Mouse (Mus musculus) lung, embryonic 14.5 days (tissue): ENCODE results near the gene Aldh9a1. TPM values are rescaled to one million over a fixed set of nuclear protein-coding genes. Genes with fewer than 3 reads are reported as not detected.

ENCODE experiments used
- ATAC-seq: fragments of 200-750 bp; cut with Nextera tagmentation; 2 replicates; pipeline ENCODE4 v1.8.0; 2017; ENCODE audit warnings: mild to moderate bottlenecking, moderate TSS enrichment, moderate library complexity; ENCODE audit not compliant: insufficient read depth
- DNase-seq: peaks from one replicate; pipeline ENCODE4 v3.0.0-alpha.2; 2015
- H3K27ac ChIP-seq: fragments of 300-500 bp; sonication (generic); 2 replicates; pipeline ENCODE4 v1.5.1; 2014; ENCODE audit warnings: low read depth, mild to moderate bottlenecking, moderate library complexity
- H3K27me3 ChIP-seq: fragments of 300-500 bp; sonication (generic); 2 replicates; pipeline ENCODE4 v1.6.1; 2014; ENCODE audit warnings: low read length, control low read depth; ENCODE audit not compliant: insufficient read depth
- H3K36me3 ChIP-seq: fragments of 300-500 bp; sonication (generic); 2 replicates; pipeline ENCODE4 v1.6.1; 2014; ENCODE audit warnings: control low read depth; ENCODE audit not compliant: insufficient read depth
- H3K4me1 ChIP-seq: fragments of 300-500 bp; sonication (generic); 2 replicates; pipeline ENCODE4 v1.6.1; 2014; ENCODE audit warnings: antibody characterized with exemption, control low read depth; ENCODE audit not compliant: insufficient read depth
- H3K4me2 ChIP-seq: fragments of 300-500 bp; sonication (generic); 2 replicates; pipeline ENCODE4 v1.6.1; 2014; ENCODE audit warnings: mild to moderate bottlenecking
- H3K4me3 ChIP-seq: fragments of 300-500 bp; sonication (generic); 2 replicates; pipeline ENCODE4 v1.5.1; 2014; ENCODE audit warnings: low read depth, low read length
- H3K9ac ChIP-seq: fragments of 300-500 bp; sonication (generic); 2 replicates; pipeline ENCODE4 v1.6.1; 2014
- H3K9me3 ChIP-seq: fragments of 300-500 bp; sonication (generic); 2 replicates; pipeline ENCODE4 v1.6.1; 2016; ENCODE audit warnings: low read depth, low read length, control low read depth
- CTCF ChIP-seq: IDR thresholded peaks from 2 replicates; pipeline ENCODE4 v1.5.1; 2016; ENCODE audit warnings: antibody characterized with exemption, low read depth
- WGBS: fragments of 180-500 bp; shearing (Covaris S2); extraction: QIAGEN DNeasy Blood & Tissue Kit; methylation state at CpG from one replicate; pipeline ENCODE4 v1.1.7; 2014; 5-methylcytosine and 5-hydroxymethylcytosine counted together
- microRNA-seq: library from miRNA; unstranded; fragments of <30 nt; microRNA quantifications from one replicate; pipeline ENCODE4, GENCODE M21; 2016; ENCODE audit warnings: borderline number of aligned reads
- polyA plus RNA-seq: library from polyadenylated mRNA; unstranded; fragments of >200 nt; fragmentation: Nextera tagmentation; extraction: Ambion mirVana; gene quantifications from 2 replicates; pipeline ENCODE4 v1.2.1, GENCODE M21; 2014

The Aldh9a1 gene
- polyA plus RNA-seq, 1 experiment from 2014 or later, result 46.2 TPM

DNA sequence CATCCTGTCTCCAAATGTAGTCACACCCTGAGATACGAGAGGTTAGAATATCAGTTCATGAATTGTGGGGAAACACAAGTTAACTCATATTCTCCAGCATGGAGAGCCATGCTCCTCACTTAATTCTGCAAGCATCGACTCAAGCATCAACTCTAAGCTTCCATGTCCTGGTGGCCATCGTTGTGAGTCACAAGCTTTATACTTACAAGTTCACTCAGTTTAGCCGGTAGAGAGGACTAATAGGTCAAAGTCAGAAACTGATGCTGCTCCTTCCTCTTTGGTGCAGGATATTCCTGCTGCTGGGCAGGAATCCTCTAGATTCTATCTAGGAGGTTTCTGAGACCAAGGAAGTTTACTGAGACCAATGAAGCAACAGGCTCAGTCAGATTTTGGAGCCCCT lies 55.4 kb downstream of the Aldh9a1 start:
- H3K9ac ChIP-seq, result no peak overlapping the region
- DNase-seq, result no peak
- no peak overlapping the region for H3K27ac ChIP-seq
- no peaks in the 10 kb centered on the region for H3K36me3 ChIP-seq
- TF ChIP-seq CTCF, result no peak
- ATAC-seq, result no peak
- no peaks in the 10 kb centered on the region for H3K4me1 ChIP-seq
- 0 out of 2 replicates have a peak, but pooled peaks cover 4% of the 10 kb centered on the region for H3K27me3 ChIP-seq
- no peak overlapping the region for H3K4me3 ChIP-seq
- H3K9me3 ChIP-seq, result no peaks in the 10 kb centered on the region
- WGBS, result 77% methylated on average over 4 of the region's 4 CpGs
- H3K4me2 ChIP-seq, result no peak overlapping the region

GRCm38 (mm10) chr1:167409601-167410000 lies 59.8 kb downstream of the Aldh9a1 start:
- Histone ChIP-seq H3K9ac (no peak overlapping the region), H3K27me3 (0 out of 2 replicates have a peak, but pooled peaks cover 4% of the 10 kb centered on the region), H3K4me1 (no peaks in the 10 kb centered on the region), H3K36me3 (no peaks in the 10 kb centered on the region), H3K9me3 (no peaks in the 10 kb centered on the region), H3K4me2 (no peak overlapping the region), H3K4me3 (no peak overlapping the region), H3K27ac (no peak overlapping the region)
- ATAC-seq, result no peak
- DNase-seq, result no peak
- no peak for TF ChIP-seq CTCF
- WGBS, result 75% methylated on average over 4 of the region's 4 CpGs

DNA sequence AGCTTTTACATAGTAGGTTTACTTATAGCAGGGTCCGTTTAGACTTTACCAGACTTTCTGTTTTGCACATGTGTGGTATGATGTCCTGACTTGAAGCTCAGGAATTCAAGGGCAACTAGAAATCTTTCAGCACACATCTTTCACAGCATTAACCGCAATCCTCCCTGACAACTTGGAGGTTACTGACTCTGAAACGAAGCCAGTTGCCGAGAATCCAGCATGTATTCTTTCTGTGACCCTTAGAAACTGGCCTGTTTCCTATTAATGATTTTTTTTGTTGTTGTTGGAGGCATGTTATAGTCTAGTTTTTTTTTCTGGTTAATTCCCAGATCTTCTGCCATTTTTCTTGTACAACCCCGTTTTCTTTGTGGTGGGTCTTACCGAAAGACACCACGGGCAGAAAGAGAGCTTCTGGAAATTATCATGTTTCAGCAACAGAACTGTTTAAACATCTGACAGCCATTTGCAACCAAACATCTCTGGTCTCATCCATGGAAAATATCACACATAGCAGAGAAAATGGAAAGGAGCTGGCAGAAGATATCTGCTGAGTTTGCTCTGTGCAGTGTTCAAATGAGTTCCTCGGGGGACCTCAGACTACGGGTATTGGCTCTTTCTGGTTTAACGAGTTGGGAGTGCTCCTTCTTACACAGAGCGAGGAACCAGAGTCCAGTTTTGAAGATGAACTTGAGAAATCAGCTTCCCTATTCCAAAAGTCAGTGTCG lies 62.4 kb downstream of the Aldh9a1 start:
- Histone ChIP-seq H3K36me3 (no peaks in the 10 kb centered on the region), H3K27ac (no peak overlapping the region), H3K9me3 (no peaks in the 10 kb centered on the region), H3K4me2 (no peak overlapping the region), H3K27me3 (0 out of 2 replicates have a peak, but pooled peaks cover 4% of the 10 kb centered on the region), H3K4me1 (no peaks in the 10 kb centered on the region), H3K4me3 (no peak overlapping the region), H3K9ac (no peak overlapping the region)
- DNase-seq (no peak), ATAC-seq (no peak)
- no peak for TF ChIP-seq CTCF
- WGBS, result 62% methylated on average over 12 of the region's 12 CpGs

GRCm38 (mm10) chr1:167414846-167415245 lies 65.1 kb downstream of the Aldh9a1 start:
- Histone ChIP-seq H3K4me1 (no peaks in the 10 kb centered on the region), H3K9ac (no peak overlapping the region), H3K4me2 (no peak overlapping the region), H3K27ac (no peak overlapping the region), H3K36me3 (no peaks in the 10 kb centered on the region), H3K9me3 (no peaks in the 10 kb centered on the region), H3K27me3 (no peaks in the 10 kb centered on the region), H3K4me3 (no peak overlapping the region)
- TF ChIP-seq CTCF, result peak; percentile 95
- DNase-seq (peak; percentile 93), ATAC-seq (no peak)
- WGBS, result 3% methylated on average over 7 of the region's 7 CpGs

Small RNA genes lying within 50 kb of the gene (microRNA-seq; reads per million reads assigned to microRNA genes)
- gene Gm25911, result not detected

Other genes starting within 250 kb of the Aldh9a1 start
- 98.3 and 98.8 TPM in 2 replicates for gene Uck2, start 64.7 kb upstream of the Aldh9a1 start, polyA plus RNA-seq
- 91.5 and 93.1 TPM in 2 replicates for gene Tmco1, start 41.6 kb upstream of the Aldh9a1 start, polyA plus RNA-seq
- 45.5 and 46.6 TPM in 2 replicates for gene Mgst3, start 43.9 kb downstream of the Aldh9a1 start, polyA plus RNA-seq
- gene Lrrc52, start 116.8 kb downstream of the Aldh9a1 start, polyA plus RNA-seq, result 0.43 and 0.96 TPM in 2 replicates
- gene Rxrg, start 248.4 kb downstream of the Aldh9a1 start, polyA plus RNA-seq, result 0.72 and 0.84 TPM in 2 replicates